Mouse (Mus musculus) C3H10T1/2 (cell line): ENCODE results near the gene Olfr338. TPM values are rescaled to one million over a fixed set of nuclear protein-coding genes. Genes with fewer than 3 reads are reported as not detected.

Source experiments
- polyA plus RNA-seq, 2 experiments: library from polyadenylated mRNA; unstranded; fragments of >200 nt; fragmentation: generic; extraction: Trizol; gene quantifications; one replicate each; pipeline ENCODE4 v1.2.1; 2012; ENCODE audit warnings: missing spikeins in 2 of 2

Olfr338 gene
- polyA plus RNA-seq = not detected

DNA sequence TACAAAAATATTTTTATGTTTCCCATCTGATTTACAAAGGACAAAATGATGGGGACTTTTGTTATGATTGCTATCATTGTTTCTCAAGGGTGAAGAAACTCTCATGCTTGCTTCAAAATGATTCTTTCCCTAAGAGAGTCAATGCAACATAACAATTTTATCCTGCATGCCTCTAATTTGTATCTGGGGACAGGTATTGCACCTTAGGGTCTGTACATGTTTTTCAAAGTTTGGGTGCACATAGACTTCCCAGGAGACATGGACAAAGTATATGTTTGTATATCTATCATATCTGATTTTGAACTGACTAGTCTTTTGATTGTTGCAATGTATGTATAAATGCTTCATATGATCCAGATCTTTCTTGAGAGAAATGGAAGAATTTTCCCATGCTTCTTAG is at the start of gene Olfr338:
TSS of gene Olfr338 (plus strand) at position 301 of the 400 bp plus-strand sequence.

DNA sequence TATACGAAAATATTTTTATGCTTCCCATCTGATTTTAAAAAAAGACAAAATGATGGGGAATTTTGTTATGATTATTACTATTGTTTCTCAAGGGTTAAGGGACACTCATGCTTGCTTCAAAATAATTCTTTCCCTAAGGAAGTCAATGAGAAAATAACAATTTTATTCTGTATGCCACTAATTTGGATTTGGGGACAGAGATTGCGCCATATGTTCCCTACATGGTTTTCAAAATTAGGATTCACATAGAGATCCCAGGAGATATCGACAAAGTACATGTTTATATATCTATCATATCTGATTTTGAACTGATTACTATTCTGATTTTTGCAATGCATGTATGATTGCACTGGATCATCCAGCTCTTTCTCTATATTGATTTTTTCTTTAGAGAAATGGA is 45.3 kb downstream of the Olfr338 start, which contains the start of gene Olfr339:
TSS of gene Olfr339 (plus strand) at position 301 of the 400 bp plus-strand sequence.

Other genes starting within 250 kb of the Olfr338 start
- 10 to 100 TPM; 10.2 to 24.9 TPM for gene Mrrf, start 237.1 kb upstream of the Olfr338 start, polyA plus RNA-seq
- 10 to 100 TPM in 1 of 2 experiments, 1 to 10 TPM in 1; 2.5 to 10.4 TPM for gene Rbm18, start 236.7 kb upstream of the Olfr338 start, polyA plus RNA-seq
- gene Ptgs1, start 143.1 kb upstream of the Olfr338 start, polyA plus RNA-seq = 10 to 100 TPM; 45.1 to 60.0 TPM
- not detected for gene Olfr339, start 45.4 kb downstream of the Olfr338 start, polyA plus RNA-seq
- gene Olfr340, start 79.1 kb downstream of the Olfr338 start, polyA plus RNA-seq = not detected
- not detected for gene Olfr341, start 108.9 kb downstream of the Olfr338 start, polyA plus RNA-seq
- not detected for gene Olfr342, start 151.5 kb downstream of the Olfr338 start, polyA plus RNA-seq
- not detected for gene Olfr344, start 193.1 kb downstream of the Olfr338 start, polyA plus RNA-seq